Mouse (Mus musculus) Muller cell, postnatal 12 days (primary cell): ENCODE results near the gene Slc12a3.
A peak's percentile ranks its signal among the peaks of the same experiment; 100 is the strongest.

Experiments
- DNase-seq: peaks from one replicate; pipeline ENCODE4 v3.0.0-alpha.2; 2015; ENCODE audit errors: inconsistent ontology term

Slc12a3 gene

GRCm38 (mm10) chr8:94328932-94329728 is at the start of gene Slc12a3:
Gene Slc12a3, plus strand, starts transcription at chr8:94329201.
- no peak for DNase-seq

GRCm38 (mm10) chr8:94280001-94280613 is 48.9 kb upstream of the Slc12a3 start:
- DNase-seq: no peak

DNA sequence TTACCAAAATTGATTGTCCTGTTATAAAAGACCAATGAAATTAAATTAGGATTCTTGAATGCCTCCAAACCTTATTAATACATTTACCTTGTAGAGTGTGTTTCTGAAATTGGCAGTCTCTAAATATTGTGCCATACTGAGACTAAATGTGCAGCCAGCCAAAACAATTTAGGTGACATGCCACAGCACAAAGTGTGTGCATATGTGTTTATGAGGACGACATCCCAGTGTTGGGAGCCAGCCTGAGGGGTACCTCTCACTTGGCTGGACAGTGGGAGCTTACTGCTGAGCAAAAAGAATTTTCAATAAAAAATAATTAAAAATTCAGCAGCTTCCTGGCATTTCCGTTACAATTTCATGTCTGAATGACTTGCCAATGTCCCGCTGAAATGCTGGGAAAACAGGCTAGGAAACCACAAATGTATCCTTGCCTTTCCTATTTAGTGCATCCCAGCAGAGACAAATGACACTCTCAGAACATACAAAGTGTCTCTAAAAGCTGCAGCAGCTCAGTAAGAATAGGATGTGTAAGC is 46.5 kb upstream of the Slc12a3 start:
- peak; percentile 78 for DNase-seq

GRCm38 (mm10) chr8:94284204-94284603 is 44.8 kb upstream of the Slc12a3 start:
- no peak for DNase-seq

- DNase-seq: peak; percentile 58
These were observed 38.4 kb upstream of the Slc12a3 start for GRCm38 (mm10) chr8:94290606-94291005.

- peak; percentile 80 for DNase-seq
These were observed 36.9 kb upstream of the Slc12a3 start for GRCm38 (mm10) chr8:94292072-94292471.

DNA sequence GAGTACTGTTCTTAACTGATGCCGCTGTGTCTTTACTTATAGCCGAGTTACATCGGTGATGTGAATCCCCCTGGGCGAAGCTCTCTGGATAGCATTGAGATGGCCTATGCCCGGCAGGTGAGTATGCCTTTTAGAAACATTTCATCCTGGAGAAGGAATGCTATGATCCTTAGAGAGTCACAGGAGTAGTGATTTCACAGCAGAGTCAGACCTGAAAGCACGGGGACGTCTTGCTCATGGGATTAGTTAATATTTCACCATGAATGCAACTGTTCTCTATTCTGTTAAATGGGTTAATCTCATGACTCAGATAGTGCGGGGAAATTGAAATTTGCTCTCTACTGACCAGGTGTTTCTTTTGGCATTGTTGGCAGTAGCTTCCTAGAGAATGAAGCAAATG is 36.4 kb upstream of the Slc12a3 start:
- no peak for DNase-seq

- no peak for DNase-seq
These were observed 33.3 kb upstream of the Slc12a3 start for GRCm38 (mm10) chr8:94295687-94296086.

- no peak for DNase-seq
These were observed 32.5 kb upstream of the Slc12a3 start for GRCm38 (mm10) chr8:94296312-94296991.

- peak; percentile 84 for DNase-seq
These were observed 31.9 kb upstream of the Slc12a3 start for GRCm38 (mm10) chr8:94297101-94297500.

GRCm38 (mm10) chr8:94300809-94301208 is 28.2 kb upstream of the Slc12a3 start:
- DNase-seq: peak; percentile 62

DNA sequence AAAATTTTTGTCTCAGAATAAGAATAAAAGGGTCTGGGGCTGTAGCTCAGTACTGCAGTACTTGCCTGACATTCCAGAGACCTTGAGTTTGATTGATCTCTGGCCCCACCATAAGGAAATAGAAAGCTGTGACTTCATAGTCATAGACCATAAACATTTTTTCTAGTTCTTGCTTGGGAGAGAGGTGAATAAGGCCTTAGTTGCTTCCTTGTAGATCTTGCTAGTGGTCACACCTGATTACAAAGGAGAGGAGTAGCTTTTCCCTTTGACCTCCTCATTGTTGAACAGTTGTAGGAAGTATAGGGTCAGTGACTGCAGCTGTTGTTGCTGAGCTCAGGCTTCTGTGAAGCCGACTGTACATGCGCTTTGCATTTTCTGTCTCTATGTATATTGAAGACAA is 24.6 kb upstream of the Slc12a3 start:
- no peak for DNase-seq

- no peak for DNase-seq
These were observed 21.9 kb upstream of the Slc12a3 start for GRCm38 (mm10) chr8:94306989-94307513.

DNA sequence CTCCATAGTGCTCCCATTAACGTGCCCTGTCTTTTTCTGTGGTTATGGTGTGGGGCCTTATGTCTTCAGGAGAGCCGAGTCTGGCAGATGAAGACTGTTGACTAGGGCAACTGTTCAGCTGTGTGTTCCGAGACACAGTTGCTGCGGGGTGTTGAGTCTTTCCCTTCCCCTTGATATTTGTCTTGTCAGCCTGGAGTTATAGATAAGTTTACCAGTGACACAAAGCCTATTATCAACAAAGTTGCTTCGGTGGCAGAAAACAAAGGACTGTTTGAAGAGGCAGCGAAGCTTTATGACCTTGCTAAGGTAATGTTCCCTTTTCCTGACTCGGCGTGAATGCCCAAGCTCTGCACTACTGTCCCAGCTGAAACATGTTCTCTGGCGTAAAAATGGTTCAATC is 21.3 kb upstream of the Slc12a3 start:
- no peak for DNase-seq

- no peak for DNase-seq
These were observed 14.9 kb upstream of the Slc12a3 start for GRCm38 (mm10) chr8:94314069-94314468.

- DNase-seq: no peak
These were observed 11.8 kb upstream of the Slc12a3 start for GRCm38 (mm10) chr8:94317249-94317648.

DNA sequence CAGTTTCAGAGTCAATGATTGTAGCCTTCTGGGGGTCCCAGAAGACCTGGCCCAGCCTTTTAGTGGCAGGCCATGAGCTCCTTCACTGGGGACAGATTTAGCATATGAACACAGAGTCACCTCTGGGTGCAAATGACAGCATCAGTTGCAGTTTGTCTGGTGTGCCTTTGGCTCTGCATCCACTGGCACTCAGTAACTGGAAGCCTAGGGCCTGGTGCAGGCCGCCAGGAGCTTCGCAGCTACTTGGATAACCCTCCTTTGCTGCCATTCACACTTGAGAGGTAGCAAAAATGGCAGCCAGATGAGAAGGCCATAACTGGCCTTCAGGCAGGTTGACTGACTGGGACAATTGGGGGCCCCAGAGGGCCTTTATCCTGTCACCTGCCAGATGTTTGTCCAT is 11.3 kb upstream of the Slc12a3 start:
- no peak for DNase-seq

- DNase-seq: no peak
These were observed 9.0 kb upstream of the Slc12a3 start for GRCm38 (mm10) chr8:94320036-94320435.

DNA sequence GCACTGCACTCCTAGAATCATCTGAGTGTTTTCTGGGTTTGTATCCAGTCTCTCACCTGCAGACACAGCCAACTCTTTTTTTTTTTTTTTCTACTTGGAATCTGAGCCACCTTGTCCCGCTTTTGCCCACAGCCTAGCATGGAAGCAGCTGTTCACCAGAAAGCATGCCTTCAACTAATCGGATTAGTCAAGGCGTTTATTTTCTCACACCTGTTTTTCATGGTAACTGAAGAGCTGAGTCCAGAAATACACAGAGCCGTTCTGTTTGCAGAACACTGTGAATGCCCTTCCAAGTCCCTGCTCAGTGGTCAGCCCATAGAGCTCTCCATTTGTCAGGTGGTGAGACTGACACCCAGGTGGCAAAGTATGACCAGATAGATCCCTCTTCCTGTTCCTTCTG is 6.9 kb upstream of the Slc12a3 start:
- no peak for DNase-seq

DNA sequence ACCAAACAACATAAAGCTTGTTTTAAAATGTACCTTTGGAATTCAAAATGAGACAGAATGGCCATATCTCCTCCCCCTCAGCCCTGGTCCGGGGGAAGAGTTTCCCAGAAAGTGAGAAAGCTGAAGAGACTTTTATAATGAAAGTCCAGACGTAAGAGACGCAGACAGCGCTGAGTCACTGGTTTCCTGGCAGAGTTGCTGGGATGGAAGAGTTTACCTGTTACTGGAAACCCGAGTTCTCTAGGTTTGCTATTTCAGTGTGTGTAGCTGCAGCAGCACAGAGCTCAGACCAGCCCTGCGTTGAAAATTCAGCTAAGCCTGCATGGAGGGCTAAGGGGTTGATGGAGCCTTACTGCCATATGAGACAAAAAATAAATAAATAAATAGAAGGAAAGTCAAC is 6.0 kb upstream of the Slc12a3 start:
- DNase-seq: no peak

DNA sequence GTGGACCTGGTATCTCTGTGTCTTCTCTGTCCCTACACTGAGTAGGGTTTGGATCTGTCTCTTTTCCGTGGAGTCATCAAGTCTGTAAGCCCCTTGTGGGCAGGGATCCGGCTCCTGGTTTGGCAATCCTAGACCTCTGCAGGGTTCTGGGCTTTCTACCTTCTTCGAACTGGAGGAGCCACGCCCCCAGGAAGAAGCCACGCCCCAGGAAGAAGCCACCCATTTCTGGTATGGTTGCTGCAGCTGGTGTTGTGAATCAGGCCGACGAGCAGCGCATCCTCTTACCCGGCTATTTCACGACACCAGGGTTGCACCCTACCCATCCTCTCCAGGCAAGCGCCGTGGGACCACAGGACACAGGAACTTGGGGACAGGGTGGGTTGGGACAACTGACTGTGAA is 4.9 kb upstream of the Slc12a3 start:
- no peak for DNase-seq

- no peak for DNase-seq
These were observed 3.0 kb upstream of the Slc12a3 start for GRCm38 (mm10) chr8:94326016-94326415.
